23 mouse cellular contexts compared by ENCODE assay signal in genomic region chr5:91678727-91679126, GRCm38 (mm10).
DNase-seq lines count a peak whose midpoint lies in the region; ATAC-seq lines count a peak whose summit lies in the region.
"Had no signal": no experiment of that assay in that cellular context is flagged by ENCODE, and none has a peak within 500 bp of the region (broad histone marks: within the 10 kb centered on the region; RNA-seq: fewer than 3 reads in every experiment).

No protein-coding gene starts in this region.

- peak; percentile 7 to 16 for DNase-seq in cerebellum, postnatal 10 days
- no peak for DNase-seq in cerebellum, adult 11 months
- no peak for DNase-seq in frontal cortex, postnatal 25 days (ENCODE audit: low spot score in 2 of 2)
- peak; percentile 13 for DNase-seq in layer of hippocampus, adult 9-11 months
- DNase-seq in layer of hippocampus, postnatal 25 days (ENCODE audit: extremely low spot score in 1 of 2, low spot score in 1 of 2), result no peak
- peak; percentile 14 to 30 for DNase-seq in right cerebral cortex, adult 2 months (ENCODE audit: low spot score in 2 of 2)
- no peak for DNase-seq in right cerebral cortex, postnatal 36 days (ENCODE audit: low spot score in 2 of 2)
- DNase-seq: adrenal gland, adult 8-10 months; adrenal gland, postnatal 14 days; adrenal gland, postnatal 36 days; B cell, adult 2 months; cerebellum, adult 11-12 months; cerebellum, adult 2 months; cerebellum, adult 9-10 months; cerebellum, postnatal 14 days; cerebellum, postnatal 36 days; embryo, embryonic 11 days had no signal

- peak; percentile 93 for ATAC-seq in frontal cortex, adult (ENCODE audit: low TSS enrichment)
- ATAC-seq: activated CD4-positive, CD25-positive, alpha-beta regulatory T cell, adult 4 months; CD4-positive, CD25-positive, alpha-beta regulatory T cell, adult 4 months; forebrain, embryonic 14.5 days; forebrain, embryonic 16.5 days; Patski had no signal

Comparison
In these comparisons a context has a peak if more than half of its experiments do, and no peak if none do; other contexts are left out.
1. DNase-seq: peak in cerebellum, postnatal 10 days (2 of 2), layer of hippocampus, adult 9-11 months (single experiment) and right cerebral cortex, adult 2 months (2 of 2); none in cerebellum, adult 11 months (single experiment), frontal cortex, postnatal 25 days (0 of 2), layer of hippocampus, postnatal 25 days (0 of 2) and right cerebral cortex, postnatal 36 days (0 of 2).